Mouse (Mus musculus) kidney, postnatal 10 days (tissue): ENCODE data around the gene Hspa4l.
"Not testable (repeated sequence)": the region's sequence is repeated elsewhere in the genome, so short reads cannot be mapped to it uniquely, and the experiment has no call there.

Source experiments
- DNase-seq: peaks from one replicate; pipeline ENCODE4 v3.0.0; 2021; ENCODE audit warnings: mixed read lengths

Hspa4l gene

GRCm38 (mm10) chr3:40845521-40845920 lies 101.2 kb downstream of the Hspa4l start:
- DNase-seq = not testable (repeated sequence)
